Mouse (Mus musculus): ENCODE measurements around the gene Apol8.

The Apol8 gene

DNA sequence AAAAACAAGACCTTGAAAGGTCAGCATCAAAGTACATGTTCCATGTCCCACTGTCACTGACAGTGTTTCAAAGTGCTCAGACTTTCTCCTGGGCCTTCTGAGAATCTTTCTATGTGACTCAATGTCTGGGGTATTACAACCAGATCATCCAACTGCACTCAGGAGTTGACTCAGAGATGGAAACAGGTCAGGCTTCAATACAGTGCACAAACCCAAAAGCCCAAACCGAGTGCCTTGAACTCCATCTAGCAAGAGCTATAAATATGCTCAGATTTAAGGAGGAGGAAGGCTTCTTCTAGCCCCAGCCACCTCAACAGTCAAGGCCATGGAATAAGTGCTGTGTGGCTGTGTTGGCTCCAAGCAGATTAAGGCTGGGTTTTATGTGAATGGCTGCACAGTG lies 29.0 kb upstream of the Apol8 start:
- DNase-seq (ENCODE audit: low spot score) = no peak

DNA sequence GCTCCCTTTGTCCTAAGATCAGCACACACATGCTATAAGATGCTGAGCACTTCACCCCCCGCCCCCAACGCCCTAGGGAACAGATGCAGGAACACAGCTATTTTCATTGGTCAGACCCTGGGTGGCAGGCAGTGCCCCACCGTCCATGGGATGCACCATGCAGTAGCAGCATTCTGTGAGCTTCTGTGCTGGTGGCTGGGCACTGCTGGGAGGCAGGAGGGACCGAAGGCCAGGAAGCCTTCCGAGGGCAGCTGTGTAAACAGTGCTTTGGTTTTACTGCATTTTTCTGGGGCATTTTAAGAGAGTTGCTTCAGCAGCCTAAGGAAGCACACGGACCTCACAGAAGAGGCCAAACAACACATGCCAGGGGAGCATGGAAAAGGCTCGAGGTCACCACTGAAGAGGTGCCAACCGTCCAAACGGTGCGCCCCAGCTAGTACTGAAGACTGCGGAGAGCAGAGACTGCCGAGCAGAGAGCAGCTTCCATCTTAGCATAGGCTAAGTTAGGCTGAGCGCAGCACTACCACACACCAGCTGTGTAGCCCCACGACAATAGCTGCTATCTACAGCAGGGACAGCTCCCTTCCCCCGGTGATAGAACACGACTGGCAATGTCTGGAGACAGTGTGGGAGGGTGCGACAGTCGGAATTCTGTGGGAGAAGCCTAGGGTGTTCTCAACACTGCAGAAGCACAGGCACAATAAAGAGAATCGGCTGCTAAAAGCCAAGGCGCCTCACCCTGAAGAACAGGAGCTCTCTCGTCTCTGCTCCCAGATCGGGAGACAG lies 27.4 kb upstream of the Apol8 start:
- peak; percentile 32 for DNase-seq (ENCODE audit: low spot score)

DNA sequence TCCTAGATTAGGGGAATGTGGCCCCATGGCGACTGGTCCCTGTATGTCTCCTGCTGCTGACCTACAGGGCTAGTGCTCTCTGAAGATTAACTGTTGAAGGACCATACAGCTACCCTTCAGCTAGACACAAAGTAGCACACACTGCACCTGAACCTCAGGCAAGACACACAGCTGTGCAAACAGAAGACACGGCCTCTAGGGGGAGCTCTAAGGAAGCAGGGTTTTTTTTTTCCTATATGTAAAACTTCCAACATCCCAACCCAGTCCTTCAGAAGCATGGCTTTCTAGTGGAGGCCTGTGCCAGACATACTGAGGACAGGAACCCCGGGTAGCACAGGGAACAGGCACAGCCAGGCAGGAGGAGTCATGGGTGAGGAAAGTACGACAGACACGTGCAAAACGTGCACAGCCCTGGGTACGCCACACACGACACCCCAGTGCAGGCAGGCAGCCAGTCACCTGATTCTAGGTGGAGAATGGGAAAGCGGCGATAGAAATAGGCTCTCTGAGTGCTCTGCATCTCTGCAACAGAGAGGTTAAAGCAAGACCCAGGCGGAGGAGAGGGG lies 25.7 kb upstream of the Apol8 start:
- peak; percentile 25 for DNase-seq (ENCODE audit: low spot score)

DNA sequence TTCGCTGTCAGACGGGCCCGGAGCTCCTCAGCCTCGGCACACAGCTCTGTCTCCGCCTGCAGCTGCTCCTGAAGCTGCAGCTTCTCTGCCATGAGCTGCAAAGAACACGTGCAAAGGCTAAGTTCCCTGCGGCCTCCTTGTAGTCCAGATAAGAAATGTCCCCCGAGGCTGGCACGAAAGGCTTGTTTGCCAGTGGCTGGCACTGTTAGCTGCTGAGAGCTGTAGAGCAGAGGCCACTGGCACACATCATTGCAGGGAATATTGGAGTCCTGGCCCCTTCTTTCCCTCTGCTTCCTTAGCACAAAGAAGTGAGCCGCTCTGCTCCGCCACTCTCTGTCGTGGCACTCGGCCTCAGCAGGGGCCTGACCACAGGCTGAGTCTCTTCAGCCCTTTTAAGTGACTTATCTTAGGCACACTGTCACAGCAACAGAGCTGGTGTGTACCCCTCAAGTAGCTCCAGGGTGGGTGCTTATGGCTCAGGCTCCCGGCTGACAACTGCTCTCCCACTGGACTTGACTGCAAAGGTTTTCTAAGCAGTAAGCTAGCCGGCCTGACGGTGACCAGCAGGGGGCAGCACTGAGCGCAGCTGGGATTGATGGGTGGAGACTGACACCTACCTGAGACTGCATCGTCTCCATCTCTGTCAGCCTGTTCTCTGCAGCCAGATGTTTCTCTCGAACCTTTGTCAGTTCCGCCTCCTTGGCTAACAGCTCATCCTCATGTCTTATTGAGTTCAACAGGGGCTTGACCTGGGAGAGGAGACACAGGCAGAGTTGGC lies 18.6 kb upstream of the Apol8 start:
- peak; percentile 88 for DNase-seq (ENCODE audit: low spot score)

DNA sequence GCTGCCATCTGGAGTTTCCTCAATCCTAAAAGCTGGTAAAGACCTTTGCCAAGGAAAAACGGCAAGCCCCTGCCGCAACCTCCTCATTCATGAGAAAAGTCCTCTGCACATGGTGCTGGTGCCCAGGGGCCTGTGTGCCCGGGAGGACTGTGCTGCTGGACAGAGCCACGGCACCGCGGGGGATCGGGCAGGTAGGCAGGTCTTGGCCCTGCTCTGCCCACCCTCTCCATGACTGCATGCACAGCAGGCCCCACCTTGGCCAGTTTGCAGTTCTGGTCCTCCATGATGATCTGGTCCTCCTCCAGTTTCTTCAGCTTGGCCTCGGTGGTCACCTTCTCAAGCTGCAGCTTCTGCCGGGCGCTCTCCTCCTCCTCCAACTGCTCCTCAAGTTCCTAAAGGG lies 17.5 kb upstream of the Apol8 start:
- no peak for DNase-seq (ENCODE audit: low spot score)

DNA sequence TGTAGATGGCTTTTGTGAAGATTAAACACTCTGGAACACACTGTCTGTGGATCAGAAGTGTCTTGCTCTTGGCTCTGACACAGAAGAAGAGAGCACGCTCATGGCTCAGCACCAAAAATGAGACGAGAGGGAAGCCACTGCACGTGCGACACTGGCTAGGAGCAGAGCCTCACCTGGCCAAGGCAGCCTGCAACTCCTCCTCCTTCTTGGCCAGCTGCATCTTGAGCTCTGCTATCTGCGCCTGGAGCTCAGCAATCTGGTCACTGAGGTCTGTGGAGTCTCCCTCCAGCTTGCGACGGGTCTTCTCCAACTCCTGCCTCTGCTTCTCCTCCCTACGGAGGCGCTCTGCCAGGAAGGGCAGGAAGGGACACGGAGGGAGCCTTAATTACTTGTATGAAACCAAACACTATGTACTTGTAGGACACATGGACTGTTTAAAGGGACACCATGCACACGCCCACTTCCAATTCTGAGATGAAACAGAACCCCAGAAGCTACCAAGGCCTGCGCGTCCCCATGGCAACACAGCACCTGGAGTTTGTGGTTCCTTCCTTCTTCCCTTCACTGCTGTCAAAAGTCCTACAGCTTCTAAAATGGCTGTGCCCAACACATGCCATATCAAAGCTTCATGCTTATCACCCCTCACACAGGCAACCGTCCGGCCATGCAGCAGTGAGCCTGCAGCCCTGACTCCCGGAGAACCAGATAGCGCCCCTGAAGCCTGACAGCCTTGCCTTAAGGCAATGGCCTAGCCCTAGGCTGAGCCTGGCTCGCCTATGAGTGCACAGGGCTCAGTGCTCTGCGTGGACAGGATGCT lies 16.5 kb upstream of the Apol8 start:
- no peak for DNase-seq (ENCODE audit: low spot score)

DNA sequence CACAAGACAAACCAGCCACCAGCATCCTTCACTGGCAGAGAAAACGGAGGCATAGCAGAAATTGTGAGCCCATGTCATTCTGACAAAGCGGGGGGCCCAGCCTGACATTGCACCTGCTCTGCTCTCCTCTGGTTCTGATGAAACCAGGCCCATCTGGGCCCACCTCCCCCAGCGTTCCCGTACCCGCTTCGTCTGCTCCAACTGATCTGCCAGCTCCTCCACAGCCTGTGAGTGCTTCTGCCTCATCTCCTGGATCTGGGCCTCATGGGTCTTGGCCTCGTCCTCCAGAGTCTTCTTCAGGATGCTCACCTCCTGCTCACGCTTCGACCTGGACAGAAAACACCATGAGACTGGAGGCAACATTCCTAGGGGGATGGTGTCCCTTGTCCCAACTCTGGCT lies 14.1 kb upstream of the Apol8 start:
- DNase-seq (ENCODE audit: low spot score) = no peak

DNA sequence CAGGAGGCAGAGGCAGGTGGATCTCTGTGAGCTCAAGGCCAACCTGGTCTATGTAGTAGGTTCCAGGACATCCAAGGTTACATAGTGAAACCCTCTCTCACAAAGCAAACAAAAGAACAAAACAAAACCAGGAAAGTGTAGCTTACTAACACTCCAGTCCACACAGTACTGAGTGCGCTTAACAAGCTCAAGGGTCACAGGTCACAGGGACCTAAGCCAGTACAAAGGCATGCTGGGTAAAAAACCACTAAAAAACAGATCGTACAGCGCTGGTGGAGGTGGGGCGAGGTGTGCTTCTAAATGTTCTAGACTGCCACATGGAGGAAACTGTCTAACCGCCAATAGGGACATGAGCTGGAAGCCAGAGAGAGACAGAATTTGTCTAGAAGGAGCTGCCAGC lies 13.5 kb upstream of the Apol8 start:
- no peak for DNase-seq (ENCODE audit: low spot score)

DNA sequence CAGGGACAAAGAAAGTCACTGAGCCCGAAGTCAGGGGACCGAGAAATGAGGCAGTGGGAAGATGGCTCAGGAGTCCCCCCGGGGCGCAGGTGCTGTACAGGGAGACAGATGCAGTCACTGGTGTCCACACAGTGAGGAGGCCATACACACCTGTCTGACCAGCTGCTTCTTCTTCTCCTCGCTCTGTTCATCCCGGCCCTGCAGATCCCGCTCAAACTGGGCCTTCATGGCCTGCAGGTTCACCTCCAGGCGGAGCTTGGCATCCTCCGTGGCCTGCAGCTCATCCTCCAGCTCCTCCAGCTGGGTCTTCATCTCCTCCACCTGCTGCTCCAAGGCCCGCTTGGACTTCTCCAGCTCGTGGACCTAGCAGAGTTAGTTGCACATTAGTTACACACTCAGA lies 10.2 kb upstream of the Apol8 start:
- DNase-seq (ENCODE audit: low spot score) = no peak

DNA sequence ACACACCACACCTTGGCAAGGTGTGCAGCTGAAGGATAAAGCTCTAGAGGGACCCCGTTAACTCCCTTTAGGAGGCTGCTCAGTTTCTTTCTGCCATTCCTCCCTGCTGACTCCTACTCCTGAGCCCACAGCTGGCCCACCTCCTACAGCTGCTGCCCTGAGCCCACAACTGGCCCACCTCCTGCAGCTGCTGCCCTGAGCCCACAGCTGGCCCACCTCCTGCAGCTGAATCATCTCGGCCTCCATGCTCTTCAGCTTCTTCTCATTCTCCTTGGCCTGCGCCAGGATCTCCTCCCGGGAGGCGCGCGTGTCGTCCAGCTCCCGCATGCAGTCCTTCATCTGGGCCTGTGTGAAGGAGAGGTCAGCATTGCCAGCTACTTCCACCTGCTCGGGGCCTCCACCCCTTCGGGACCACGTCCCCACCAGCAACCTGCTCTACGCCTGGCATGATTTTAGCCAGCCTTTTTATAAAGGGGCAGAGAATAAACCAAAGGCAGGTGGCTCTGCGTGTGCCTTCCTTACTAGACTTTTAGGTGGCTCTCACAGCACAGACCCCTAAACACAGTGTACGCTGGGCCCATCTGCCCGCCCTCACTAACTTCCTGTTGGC lies 8.8 kb upstream of the Apol8 start:
- DNase-seq (ENCODE audit: low spot score) = no peak

DNA sequence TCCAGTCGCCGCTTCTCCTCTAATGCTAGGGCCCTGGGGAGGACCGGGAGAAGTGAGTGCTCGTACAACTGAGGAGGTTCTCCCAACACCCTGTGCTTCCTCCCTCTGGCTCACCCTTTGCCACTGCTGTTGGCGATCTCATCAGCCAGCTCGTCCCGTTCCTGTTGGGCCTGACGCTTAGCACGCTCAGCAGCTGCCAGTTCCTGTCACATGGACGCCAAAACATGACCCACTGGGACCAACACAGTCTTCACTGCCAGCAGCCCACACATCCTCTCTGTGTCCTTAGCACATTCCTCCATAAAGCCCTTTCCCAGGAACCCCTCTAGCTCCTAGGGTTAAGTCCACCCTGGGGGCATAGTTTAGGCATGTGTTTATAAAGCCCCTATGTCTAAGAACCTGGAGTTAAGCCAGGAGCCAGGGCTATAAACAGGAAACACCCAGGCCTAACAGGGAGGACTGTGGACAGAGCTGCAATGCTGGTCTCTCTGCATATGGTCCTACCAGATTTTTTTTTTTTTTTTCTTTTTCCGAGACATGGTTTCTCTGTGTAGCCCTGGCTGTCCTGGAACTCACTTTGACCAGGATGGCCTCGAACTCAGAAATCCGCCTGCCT lies 7.7 kb upstream of the Apol8 start:
- DNase-seq (ENCODE audit: low spot score) = no peak

DNA sequence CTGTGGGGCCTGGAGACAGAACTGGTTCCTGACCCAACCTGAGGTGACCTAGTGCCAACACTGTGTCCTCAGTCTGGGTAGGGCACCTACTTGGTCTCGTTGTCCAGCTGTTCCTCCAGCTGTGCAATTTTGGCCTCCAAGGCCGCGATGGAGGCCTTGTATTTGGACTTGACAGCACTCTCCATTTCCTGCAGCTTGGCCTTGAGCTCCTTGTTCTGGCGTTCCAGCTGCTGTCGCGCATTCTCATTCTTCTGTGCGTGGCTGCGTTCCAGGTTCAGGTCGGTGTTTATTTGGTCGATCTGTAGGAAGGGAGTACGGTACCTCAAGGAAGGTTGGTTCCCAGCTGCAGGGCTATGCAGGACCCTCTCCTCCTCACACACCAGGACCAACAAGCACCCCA lies 6.9 kb upstream of the Apol8 start:
- DNase-seq (ENCODE audit: low spot score) = no peak

DNA sequence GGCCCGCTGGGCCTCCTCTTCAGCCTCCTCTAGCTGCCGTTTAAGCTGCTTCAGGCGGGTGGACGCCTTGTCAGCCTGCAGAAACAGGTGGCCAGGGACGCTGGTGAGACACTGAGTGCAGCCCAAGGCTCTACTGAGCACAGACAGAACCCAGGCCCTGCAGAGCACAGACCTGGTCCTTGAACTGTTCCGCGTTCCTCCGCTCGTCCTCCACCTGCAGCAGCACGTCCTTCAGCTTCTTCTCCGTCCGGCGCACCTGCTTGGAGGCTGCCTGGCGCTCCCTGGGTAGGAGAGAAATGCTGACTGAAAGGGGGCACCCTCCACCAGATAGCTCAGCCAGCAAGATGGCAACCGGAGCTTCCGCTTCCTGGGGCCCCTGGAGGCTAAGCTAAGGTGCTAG lies 6.2 kb upstream of the Apol8 start:
- no peak for DNase-seq (ENCODE audit: low spot score)

DNA sequence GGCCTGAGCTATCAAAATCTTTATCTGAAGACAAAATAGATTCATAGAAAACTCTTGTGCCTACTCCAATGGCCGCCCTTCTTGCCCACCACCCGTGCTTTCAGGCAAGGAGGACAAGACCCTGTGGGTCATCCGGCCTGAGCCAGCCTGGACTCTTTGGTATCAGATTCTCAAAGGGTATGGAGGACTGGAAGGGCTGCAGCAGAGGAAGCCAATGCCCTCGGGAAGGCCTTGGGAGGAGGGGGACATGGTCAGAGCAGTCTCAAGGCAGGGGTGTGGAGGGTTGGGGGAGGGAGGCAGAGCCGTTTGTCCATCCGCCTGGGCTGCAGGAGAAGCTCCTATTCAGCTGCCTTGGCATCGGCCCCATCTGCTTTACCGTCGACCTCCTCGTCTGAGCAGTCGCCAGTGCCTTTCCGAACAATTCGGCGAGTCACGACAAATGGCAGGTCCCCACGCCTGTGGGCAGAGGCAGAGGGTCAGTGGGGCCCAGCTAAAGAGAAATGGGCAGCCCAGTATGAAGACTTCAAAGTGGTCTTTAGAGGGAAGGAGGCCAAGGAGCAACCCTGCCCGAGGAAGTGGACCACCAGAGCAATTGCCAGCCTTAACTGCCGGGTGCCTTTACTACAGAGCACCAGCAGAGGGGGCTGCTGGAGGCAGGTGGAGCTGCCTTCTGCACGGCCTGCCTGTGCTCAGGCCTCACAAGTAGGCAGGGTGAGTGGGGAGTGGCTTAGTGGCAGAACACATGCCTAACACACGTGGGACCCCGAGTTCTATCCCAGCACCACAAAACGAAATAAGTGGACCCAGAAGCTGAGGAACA lies 5.0 kb upstream of the Apol8 start:
- DNase-seq (ENCODE audit: low spot score) = peak; percentile 58

DNA sequence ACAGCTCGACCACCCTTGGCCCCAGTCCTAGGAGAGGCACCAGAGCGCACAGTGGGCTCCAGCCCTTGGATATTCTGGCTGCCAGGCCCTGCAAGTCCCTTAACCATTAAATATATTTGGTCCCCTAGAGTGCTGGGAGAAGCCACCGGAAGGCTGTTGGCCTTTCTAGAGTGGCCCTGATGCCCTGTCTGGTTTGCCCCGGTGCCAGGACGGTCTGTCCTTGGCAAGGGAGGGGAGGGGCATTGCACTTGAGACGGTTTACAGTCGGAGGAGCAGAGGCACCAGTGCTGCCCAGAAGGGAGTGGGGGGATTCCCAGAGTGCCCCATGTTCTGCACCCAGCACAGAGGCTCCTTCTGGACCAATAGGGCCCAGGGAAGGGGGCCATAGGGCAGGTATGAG lies 4.3 kb upstream of the Apol8 start:
- no peak for DNase-seq (ENCODE audit: low spot score)

DNA sequence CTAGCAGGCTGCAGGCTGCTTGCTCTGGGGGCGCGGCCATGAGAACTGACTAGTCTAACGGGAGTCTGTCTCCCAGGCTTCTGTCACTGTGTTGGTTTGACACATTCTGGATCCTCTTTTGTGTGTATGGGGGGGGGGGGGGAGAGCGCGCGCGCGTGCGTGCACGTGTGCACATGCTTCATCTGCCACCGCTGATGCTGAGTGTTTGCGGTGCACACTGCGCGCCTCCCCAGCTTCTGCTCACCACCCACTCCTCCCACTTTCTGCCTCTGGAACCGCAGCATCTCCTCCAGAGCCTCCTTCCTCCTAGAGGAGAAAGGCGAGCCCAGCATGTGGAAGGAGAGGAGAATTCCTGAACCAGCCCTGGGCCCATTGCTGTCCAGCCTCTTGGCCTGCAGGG lies 3.2 kb upstream of the Apol8 start:
- no peak for DNase-seq (ENCODE audit: low spot score)

DNA sequence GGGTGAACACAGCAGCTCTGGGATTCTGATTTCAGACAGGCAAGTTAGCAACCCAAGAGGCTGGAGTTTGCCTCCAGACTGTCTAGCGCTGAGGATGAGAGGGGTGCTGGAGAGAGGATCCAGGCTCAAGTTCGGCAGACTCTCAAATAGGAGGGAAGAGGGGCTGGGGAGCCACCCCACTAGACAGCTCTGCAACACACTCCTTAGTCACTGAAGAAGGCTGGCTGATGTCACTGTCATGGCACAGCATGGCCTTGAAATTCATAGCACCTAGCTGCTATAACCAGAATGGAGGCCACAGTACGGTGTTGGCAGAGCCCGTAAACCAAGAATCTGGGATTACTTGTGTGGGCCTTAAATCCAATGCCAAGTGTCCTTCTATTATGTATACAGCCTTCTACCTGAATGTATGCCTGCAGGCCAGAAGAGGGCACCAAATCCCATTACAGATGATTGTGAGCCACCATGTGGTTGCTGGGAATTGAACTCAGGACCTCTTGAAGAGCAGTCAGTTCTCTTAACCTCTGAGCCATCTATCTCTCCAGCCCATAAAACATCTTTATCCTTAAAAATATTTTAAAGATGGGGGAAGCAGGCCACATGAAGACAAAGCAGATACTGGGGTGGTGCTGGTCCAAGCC lies 903 bp upstream of the Apol8 start:
- no peak for DNase-seq (ENCODE audit: low spot score)

DNA sequence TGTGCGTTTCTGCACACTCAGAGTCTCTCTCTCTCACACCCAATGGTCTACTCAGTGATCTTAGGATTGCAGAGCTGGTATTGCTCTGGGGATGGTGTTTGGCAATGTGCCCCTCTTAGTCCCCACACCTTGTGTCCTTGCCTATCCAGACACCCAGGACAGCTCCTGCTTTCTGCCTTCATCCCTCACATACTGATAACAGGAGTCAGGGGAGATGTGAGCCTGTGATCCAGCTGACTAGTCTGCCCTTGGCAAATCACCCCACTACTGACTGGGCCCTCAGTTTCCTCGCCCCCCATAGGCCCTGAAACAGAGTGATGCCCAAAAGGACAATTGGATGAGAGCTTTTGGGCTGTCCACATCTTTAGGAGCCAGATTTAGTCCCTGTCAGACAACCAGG lies 722 bp downstream of the Apol8 start:
- no peak for DNase-seq (ENCODE audit: low spot score)

DNA sequence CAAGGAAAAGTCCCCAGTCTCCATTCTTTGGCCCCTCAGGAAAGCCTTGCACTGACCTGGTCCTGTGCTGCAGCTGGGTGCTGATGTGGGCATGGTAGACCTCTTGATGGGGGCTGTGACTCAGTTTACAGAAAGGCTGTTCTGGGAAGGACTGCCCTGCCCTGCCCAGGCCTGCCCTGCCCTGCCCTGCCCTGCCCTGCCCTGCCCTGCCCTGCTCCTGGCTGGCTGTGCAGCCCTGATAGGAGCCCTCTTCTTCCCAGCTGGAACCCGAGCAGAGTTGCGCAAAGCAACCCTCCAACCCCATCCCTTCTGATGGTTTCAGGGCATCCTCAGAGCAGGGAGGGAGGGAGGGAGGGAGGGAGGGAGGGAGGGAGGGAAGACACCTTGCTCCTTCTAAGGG lies 1.7 kb downstream of the Apol8 start:
- DNase-seq (ENCODE audit: low spot score) = no peak

DNA sequence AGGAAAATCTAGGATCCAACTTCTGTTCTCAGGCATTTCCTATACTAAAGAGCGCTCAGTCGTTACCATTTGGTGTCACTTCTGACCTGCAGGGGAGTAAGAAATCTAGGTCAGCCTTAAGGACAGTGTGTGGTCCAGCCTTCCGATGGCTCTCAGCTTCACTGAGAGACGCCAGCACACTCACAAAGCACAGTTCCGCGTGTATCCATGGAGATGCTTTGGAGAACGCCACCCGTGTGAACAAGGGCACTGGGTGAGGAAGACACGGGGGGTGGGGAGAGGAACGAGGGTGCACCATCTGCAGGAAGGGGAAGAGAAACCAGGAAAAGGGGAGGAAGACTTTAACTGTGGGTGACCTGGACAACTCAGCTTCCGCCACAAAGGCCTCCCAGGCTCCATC lies 4.4 kb downstream of the Apol8 start:
- DNase-seq (ENCODE audit: low spot score) = no peak

All from embryo, embryonic 10 days (tissue).